Mouse (Mus musculus): ENCODE results near the gene Frmd3.
"Not testable (repeated sequence)": the region's sequence is repeated elsewhere in the genome, so short reads cannot be mapped to it uniquely, and the experiment has no call there.

The Frmd3 gene

DNA sequence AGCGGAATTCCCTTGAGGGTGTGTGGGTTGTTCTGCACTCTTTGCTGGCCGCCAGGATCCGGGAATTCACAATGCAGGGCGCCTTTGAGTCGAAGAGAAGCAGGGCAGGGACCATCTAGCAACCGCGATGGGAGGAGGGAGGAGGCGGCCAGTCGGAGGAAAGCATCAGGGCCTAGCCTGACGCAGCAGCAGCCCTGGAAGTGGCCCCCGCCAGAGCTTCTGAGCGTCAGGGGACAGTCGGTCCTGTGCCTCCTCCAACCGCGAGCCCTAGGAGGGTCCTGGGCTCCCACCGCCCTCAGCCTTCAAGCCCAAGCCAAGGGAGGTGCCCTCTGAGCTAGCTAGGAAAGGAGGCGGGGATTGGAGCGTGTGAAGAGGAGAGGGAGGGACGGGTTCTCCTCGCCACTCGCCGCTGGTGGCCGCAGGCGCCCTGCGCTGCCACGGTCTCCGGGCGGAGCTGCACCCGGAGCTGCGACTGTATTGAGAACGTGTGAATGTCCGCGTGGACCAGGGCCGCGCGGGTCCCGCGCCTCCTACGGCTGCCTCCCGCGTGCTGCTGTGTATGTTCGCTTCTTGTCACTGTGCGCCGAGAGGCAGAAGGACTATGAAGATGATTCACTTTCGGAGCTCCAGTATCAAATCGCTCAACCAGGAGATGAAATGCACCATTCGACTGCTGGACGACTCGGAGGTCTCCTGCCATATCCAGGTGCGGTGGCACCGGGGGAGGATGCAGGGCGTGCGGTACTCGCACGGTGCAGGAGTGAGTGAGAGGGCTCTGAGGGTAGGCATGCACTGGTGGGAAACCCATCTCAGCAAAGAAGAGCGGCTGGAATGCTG is at the start of gene Frmd3:
Gene Frmd3 (plus strand): TSS at position 232 of the 837 bp plus-strand sequence.
- peak in 1 of 2 experiments; percentile 3 for DNase-seq

DNA sequence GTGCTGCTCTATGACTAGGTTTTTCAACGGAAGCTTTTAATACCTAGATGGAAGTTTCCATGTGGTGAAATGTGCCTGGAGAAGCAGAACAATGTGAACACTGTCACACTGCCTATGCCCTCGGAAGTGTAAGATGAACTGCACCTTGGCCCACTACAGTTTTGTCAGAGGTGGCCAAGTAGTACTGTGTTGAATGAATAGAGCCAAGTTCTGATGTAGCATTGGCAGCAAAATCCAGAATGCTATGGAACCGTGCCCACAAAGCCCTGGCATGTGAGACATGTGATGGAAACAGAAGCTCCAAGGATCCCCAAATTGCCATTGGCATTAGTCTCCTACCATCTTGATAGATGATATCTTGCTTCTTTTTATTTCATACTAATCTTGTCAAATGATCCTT is 32.8 kb upstream of the Frmd3 start:
- no peak for DNase-seq

DNA sequence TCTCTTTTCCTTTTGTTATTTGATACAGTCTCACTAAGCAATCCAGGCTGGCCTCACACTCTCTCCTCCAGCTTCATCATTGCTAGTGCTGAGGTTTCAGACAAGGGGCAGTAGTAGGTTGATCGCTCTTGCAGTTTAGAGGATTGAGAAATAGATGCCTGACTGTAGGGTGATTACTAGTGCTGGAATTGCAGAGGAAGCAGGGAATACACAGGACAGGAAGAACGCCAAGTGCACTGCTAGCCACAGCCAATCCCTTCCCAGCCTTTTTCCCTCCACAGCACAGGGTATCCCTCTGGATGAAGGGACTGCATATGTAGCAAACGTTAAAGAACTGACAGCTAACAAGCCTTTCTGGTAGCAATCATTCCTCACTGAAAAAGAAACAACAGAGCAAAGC is 965 bp upstream of the Frmd3 start:
- no peak for DNase-seq

DNA sequence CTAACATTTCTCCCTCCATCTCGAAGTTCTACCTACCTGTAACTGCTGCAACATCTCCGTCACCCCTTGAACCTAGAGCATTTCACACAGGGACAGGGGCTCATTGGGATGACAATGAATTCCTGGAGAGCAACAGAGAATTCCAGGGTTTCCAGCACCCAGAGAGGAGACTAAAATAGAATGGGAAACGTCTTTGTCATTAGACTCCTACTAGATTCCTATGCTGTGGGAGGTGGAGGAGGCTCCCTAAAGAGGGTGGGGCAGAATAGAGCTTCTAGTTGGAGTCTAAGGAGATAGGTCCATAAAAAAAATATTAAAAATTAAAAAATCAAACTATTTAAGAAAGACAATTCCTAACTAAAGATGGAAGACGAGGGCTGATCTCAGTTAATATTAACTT is 542 bp upstream of the Frmd3 start:
- no peak for DNase-seq

DNA sequence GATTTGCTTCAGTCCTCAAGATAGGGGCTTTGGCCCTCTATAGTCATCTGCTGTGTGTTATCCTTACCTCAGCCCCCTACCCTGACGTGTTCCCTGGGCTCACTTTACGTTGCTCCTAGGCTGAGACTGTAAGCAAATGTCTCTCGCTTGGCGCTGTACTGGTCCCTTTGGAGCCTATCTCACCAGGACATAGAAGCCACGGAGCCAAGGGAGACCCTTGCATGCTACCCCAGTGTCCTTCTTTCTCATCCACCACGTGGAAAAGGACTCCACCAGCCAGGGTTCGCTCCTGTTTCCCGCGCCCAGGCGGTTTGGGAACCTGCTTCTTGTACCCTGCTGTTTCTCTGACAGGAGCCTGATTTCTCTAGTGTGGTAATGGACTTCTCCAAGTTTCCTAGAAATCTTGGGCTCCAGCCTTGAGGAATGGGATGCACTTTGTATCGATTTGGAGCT is 832 bp downstream of the Frmd3 start:
- DNase-seq: no peak

DNA sequence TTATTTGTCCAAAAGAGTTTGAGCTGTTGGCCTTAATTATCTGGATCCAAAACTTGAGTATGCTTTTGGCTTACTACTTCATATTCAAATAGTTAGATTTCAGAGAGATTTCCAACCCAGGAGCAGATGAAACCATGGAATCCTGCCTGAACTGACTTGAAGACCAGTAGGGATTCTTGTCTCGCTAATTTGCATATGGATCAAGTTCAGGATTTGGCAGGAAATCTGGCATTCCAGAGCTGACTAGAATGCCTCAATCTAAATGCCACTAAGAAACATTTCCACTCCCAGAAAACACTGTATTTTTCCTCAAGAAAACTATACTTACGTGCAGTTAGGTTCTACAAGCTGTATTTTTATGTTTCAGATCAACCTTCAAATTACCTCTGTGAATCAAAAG is 6.8 kb downstream of the Frmd3 start:
- peak in 1 of 2 experiments; percentile 3 for DNase-seq

DNA sequence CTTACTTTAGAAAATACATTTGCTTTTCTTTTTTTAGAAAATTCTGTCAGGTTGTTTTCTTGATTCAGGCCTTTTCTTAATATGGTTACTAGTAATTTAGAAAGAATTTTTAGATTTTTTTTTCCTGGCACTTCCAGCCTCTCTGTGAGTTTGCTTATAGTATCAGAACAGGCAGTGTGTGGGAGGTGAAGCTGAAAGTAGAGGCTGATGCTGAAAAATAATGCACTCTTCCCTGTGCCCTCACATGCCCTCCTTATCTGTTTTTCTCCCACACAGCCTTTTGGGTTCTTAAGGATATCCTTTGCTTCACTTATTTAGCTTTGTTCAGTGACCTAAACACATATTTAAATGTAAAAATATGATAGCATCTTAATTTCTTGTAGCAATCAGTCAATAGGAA is 30.0 kb downstream of the Frmd3 start:
- DNase-seq: no peak

DNA sequence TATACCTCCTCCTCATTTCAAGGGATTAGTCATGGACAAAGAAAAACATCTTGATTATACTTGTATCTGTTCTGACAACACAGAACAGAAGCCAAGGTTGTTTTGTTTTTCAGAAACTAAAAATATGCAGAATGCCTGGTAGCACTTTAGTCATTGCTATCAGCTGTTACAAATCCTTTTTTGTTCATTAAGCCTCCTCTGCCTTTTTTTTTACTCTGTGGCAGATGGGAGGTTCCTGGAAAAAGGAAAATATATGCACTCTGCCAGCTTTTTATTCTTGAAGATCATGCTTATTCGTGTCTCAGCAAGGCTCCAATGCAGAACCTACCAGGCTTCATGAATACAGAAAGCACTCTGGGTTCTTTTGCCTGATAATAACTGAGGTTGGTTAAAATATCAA is 38.5 kb downstream of the Frmd3 start:
- no peak for DNase-seq

DNA sequence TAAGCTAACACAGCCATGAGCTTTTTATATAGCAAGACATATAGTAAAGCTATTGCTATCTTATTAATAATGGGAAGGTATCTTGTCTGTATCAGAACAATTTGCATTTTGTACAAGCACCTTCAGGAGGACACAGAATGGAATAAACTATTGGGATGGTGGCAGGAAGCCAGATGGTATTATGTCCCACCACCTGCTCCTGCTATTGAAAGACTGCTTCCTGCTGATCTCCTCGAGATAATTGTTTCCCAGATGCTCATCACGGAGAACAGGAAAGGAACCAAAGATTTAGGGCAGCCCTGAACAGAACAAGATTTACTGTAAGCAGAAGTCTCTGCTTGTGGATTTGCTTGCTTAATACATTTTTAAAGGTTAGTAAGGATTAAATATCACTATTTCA is 63.5 kb downstream of the Frmd3 start:
- DNase-seq: no peak

DNA sequence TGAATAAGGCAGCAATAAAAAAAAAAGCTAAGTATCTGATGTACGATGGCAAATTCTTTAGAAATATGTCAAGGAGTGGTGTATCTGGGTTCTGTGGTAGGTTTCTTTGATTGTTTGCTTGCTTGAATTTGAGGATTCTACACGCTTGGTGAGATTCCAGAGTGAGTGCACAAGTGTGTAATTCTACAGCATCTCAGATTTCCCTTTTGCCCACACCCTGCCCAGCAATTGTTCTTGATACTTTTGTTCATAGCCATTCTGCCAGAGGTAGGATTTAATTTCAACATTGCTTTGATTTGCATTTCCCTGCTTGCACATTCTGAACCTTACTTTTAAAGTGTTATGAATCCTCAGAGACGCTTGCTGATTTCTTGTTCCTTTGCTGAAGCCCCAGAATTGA is 97.6 kb downstream of the Frmd3 start:
- DNase-seq: no peak

DNA sequence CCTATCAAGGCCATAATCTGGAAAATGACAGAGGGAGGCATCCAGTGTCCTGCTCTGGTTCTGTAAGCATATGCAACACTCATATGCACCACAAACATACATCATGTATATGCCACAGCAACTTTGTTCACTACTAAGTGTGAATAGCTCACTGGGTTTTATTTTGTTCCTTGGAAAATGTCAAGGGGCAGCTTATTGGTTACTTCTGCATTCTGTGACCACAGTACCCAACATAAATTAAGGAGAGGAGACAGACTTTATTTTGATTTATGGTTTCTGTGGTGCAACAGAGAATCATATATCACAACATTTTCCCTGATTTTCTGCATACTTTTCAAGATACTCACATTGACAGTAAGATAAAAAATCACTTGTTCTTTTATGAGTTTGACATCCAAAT is 178.3 kb downstream of the Frmd3 start:
- no peak for DNase-seq

DNA sequence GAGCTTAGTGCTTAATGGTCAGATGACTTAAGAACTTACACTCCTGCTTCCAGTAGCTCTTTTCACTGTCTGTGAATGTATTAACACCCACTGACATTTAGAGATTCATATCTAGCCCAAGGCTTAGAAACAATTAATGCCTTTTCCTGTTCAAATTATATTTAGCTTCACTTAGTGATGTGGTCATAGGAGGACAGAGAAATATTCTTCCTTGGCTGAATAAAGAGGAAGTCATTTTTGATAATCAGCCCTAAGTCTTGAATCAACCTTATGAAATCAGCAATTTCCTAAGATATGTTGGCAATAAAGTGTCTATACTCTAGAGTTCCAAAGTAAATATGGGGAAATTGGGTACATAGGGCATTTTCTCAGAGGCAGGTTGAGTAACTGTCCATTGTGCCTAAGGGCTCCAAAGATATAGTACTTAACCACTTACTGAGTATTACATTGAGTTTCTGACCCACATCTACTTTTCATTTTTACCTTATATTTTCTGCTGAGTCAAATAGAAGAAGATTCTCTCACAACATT is 188.1 kb downstream of the Frmd3 start:
- DNase-seq: no peak

DNA sequence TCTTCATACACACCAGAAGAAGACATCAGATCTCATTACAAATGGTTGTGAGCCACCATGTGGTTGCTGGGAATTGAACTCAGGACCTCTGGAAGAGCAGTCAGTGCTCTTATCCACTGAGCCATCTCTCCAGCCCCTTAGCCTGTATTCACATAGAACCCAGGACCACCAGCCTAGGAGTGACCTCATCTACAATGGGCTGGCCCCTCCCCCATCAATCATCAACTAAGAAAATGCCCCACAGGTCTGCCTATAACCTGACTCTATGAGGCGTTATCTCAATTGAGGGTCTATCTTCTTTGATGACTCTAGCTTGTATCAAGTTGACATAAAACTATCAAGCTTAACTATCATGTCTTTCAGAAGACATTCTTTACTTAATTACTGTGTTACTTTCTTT is 208.5 kb downstream of the Frmd3 start:
- not testable (repeated sequence) for DNase-seq

DNA sequence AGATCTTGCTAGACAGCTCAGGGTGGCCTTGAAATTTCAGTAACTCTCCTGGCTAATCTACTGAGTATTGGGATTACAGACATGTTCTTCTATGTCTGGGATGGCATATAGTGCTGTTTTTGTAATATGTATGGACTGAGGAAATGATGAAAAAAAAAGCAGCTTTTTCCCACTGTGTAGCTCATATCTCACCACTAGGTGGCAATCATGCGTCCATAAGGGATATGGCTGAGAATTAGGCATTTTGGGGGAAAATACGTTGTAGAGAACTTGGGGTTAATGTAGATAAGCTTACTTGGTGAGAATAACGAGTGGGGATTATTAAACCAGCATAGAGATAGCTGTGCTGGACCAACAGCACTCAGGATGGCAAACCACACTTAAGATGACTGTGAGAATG is 209.1 kb downstream of the Frmd3 start:
- no peak for DNase-seq

DNA sequence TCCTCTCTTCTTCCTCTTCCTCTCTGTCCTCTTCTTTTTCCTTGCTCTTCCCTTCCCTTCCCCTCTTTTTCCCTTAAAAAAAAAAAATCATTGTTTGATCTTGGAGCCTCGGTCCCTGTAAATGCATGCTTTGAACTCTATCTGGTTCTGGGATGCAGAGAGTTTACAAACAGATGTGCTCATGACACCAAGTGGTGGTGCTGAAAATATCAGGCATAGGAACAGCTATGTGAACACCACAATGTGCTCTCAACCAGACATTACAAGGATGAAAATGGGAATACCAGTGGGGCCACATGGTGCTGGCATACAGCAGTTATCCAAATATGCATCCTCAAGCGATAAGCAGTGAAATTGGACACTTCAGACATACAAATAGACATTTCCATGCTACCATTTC is 211.0 kb downstream of the Frmd3 start:
- no peak for DNase-seq

DNA sequence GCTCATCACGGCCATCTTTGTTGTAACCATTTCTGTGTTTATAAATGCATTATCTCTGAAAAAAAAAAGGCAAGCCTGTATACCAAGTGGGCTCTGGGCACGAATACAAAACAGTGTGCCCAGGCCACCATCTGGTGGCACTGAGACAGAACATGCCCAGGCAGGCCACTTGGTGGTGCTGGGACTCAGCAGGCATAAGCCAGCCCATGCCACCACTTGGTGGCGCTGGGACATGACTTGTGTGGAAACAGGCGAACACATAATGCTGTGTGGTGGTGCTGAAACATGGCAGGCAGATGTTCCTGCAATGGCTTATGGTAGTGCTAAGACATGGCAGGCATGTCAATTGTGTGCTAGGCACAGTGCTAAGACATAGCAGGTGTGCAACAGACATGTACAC is 217.8 kb downstream of the Frmd3 start:
- no peak for DNase-seq

DNA sequence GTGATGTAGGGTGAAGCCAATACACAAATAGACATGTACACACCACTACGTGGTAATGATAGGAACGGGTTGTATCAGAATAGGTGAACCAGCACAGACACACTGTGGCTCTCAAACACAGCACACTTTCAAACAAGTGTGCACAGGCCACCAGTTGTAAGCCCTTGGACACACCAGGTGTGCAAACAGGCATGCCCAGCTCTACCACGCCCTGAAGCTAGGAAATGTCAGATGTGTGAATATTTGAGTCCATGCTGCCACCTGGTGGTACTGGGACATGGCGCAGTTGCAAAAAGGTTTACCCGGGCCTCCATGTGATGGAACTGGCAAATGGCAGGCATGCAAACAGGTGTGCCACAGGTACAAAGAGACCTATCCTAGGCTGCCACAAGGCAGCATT is 218.2 kb downstream of the Frmd3 start:
- peak; percentile 17 to 65 for DNase-seq

DNA sequence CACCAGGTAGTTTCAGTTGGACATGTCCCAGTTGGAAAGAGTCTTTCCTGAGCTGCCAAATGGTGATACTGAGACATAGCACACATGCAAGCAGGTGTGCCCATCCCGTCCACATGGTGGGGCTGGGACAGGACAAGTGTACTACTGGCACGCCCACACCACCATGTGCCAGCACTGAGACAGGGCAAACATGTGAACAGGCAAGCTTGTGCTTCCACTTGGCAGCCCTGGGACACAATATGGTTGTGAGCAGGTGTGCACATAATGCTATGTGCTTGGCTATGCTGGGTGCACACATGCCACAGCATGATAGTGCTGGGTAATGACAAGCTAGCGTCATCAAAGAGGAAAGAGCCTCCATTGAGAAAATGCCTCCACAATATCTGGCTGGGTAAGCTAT is 220.3 kb downstream of the Frmd3 start:
- no peak for DNase-seq

DNA sequence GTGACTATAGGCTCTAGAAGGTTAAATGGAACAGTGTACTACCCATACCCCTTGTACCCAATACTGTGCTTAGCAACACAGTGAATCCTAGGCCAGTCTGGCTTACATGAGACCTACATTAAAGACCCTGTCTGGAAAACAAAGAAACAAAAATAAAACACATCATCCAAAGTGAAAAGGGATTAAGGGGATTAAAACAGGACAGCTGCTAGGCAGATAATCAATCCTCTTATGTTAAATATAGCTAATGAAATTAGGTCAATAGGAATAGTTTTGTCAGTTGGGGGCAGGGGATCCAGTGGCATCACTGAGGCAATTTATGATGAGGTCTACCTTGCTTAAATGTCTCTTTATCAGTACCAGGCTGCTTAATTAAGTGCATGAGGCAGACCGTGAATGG is 228.9 kb downstream of the Frmd3 start, which contains the start of gene Kdm4c:
Gene Kdm4c (plus strand): TSS at position 322 of the 400 bp plus-strand sequence.
- DNase-seq: no peak

Data from kidney, adult 8-10 months (tissue).